Mouse (Mus musculus) small intestine, adult 2 months (tissue): Measurements from ENCODE around the gene Ctnna3. TPM values are rescaled to one million over a fixed set of nuclear protein-coding genes. Genes with fewer than 3 reads are reported as not detected.

Experiments
- H3K27ac ChIP-seq: fragments of 200-500 bp; 2 replicates; pipeline ENCODE4 v1.5.1; 2012; ENCODE audit warnings: low read depth, low read length, control low read depth, inconsistent platforms; ENCODE audit not compliant: insufficient read depth
- H3K27me3 ChIP-seq: fragments of 200-500 bp; 2 replicates; pipeline ENCODE4 v1.6.1; 2012; ENCODE audit warnings: mild to moderate bottlenecking, moderate library complexity, low read length, inconsistent platforms; ENCODE audit not compliant: control insufficient read depth, insufficient read depth
- H3K36me3 ChIP-seq: fragments of 200-500 bp; 2 replicates; pipeline ENCODE4 v1.6.1; 2012; ENCODE audit warnings: mild to moderate bottlenecking, low read length, control low read depth, inconsistent platforms; ENCODE audit not compliant: control insufficient read depth, insufficient read depth
- H3K4me1 ChIP-seq: fragments of 200-500 bp; 2 replicates; pipeline ENCODE4 v1.6.1; 2012; ENCODE audit warnings: low read length, inconsistent platforms, mixed read lengths; ENCODE audit not compliant: control insufficient read depth, insufficient read depth, insufficient read length
- H3K4me3 ChIP-seq: fragments of 200-500 bp; 2 replicates; pipeline ENCODE4 v1.5.1; 2012; ENCODE audit warnings: low read depth, mild to moderate bottlenecking, control low read depth, inconsistent platforms, low read length, moderate library complexity
- CTCF ChIP-seq: fragments of 200-500 bp; IDR thresholded peaks from 2 replicates; pipeline ENCODE4 v1.5.1; 2012; ENCODE audit warnings: low read depth, mild to moderate bottlenecking, control low read depth, inconsistent platforms, low read length, moderate library complexity, mixed read lengths; ENCODE audit not compliant: insufficient replicate concordance, insufficient read length; ENCODE audit errors: extremely low read depth
- POLR2A ChIP-seq: fragments of 200-500 bp; IDR thresholded peaks from 2 replicates; pipeline ENCODE4 v1.6.1; 2012; ENCODE audit warnings: low read depth, mild to moderate bottlenecking, control low read depth, inconsistent platforms, low read length, moderate library complexity
- WGBS: fragments of 180-500 bp; shearing (Covaris S2); methylation state at CpG from one replicate; pipeline ENCODE4 v1.1.7; 2018; 5-methylcytosine and 5-hydroxymethylcytosine counted together
- polyA plus RNA-seq: library from polyadenylated mRNA; depleted of rRNA; stranded (reverse); fragments of >200 nt; gene quantifications from 2 replicates; pipeline ENCODE4 v1.2.3, GENCODE M21; 2012

The Ctnna3 gene
- polyA plus RNA-seq, 1 experiment: 0.06 TPM

- Histone ChIP-seq H3K27me3 (no peaks in the 10 kb centered on the region), H3K4me1 (no peaks in the 10 kb centered on the region), H3K36me3 (no peaks in the 10 kb centered on the region), H3K4me3 (no peak overlapping the region), H3K27ac (no peak overlapping the region)
- TF ChIP-seq CTCF (no peak), POLR2A (no peak)
- WGBS: 91% methylated on average over 10 of the region's 10 CpGs
These were observed 342.2 kb downstream of the Ctnna3 start for GRCm38 (mm10) chr10:63772074-63772473.

GRCm38 (mm10) chr10:63781948-63782347 is 352.1 kb downstream of the Ctnna3 start:
- H3K27me3 ChIP-seq: no peaks in the 10 kb centered on the region
- H3K36me3 ChIP-seq: no peaks in the 10 kb centered on the region
- no peaks in the 10 kb centered on the region for H3K4me1 ChIP-seq
- 77% methylated on average over 6 of the region's 6 CpGs for WGBS
- TF ChIP-seq CTCF (no peak), POLR2A (no peak)
- H3K4me3 ChIP-seq: no peak overlapping the region
- H3K27ac ChIP-seq: no peak overlapping the region

- 63% methylated on average over 20 of the region's 20 CpGs for WGBS
- Histone ChIP-seq H3K27ac (no peak overlapping the region), H3K4me3 (no peak overlapping the region), H3K36me3 (no peaks in the 10 kb centered on the region), H3K27me3 (no peaks in the 10 kb centered on the region), H3K4me1 (no peaks in the 10 kb centered on the region)
- TF ChIP-seq CTCF: no peak
- TF ChIP-seq POLR2A: no peak
These were observed 355.1 kb downstream of the Ctnna3 start for GRCm38 (mm10) chr10:63784808-63785535.

GRCm38 (mm10) chr10:63786390-63786789 is 356.5 kb downstream of the Ctnna3 start:
- H3K36me3 ChIP-seq: no peaks in the 10 kb centered on the region
- WGBS: 85% methylated on average over 7 of the region's 7 CpGs
- no peaks in the 10 kb centered on the region for H3K4me1 ChIP-seq
- no peak overlapping the region for H3K4me3 ChIP-seq
- H3K27me3 ChIP-seq: no peaks in the 10 kb centered on the region
- no peak overlapping the region for H3K27ac ChIP-seq
- no peak for TF ChIP-seq POLR2A
- TF ChIP-seq CTCF: no peak

- WGBS: 84% methylated on average over 6 of the region's 6 CpGs
- H3K27me3 ChIP-seq: no peaks in the 10 kb centered on the region
- H3K4me1 ChIP-seq: no peaks in the 10 kb centered on the region
- TF ChIP-seq CTCF (no peak), POLR2A (no peak)
- H3K36me3 ChIP-seq: no peaks in the 10 kb centered on the region
- no peak overlapping the region for H3K4me3 ChIP-seq
- no peak overlapping the region for H3K27ac ChIP-seq
These were observed 374.0 kb downstream of the Ctnna3 start for GRCm38 (mm10) chr10:63803909-63804308.

GRCm38 (mm10) chr10:63805551-63805950 is 375.7 kb downstream of the Ctnna3 start:
- Histone ChIP-seq H3K4me3 (no peak overlapping the region), H3K4me1 (no peaks in the 10 kb centered on the region)
- WGBS: 86% methylated on average over 6 of the region's 6 CpGs

GRCm38 (mm10) chr10:63806254-63806653 is 376.4 kb downstream of the Ctnna3 start:
- Histone ChIP-seq H3K4me1 (no peaks in the 10 kb centered on the region), H3K27me3 (no peaks in the 10 kb centered on the region), H3K36me3 (no peaks in the 10 kb centered on the region), H3K4me3 (no peak overlapping the region), H3K27ac (no peak overlapping the region)
- TF ChIP-seq CTCF (no peak), POLR2A (no peak)
- WGBS: 52% methylated on average over 1 of the region's 1 CpGs

More at GRCm38 (mm10) chr10:63805551-63805950, 375.7 kb downstream of the Ctnna3 start:
- Histone ChIP-seq H3K27me3 (no peaks in the 10 kb centered on the region), H3K27ac (no peak overlapping the region), H3K36me3 (no peaks in the 10 kb centered on the region)
- TF ChIP-seq CTCF (no peak), POLR2A (no peak)
